Mouse (Mus musculus) MEL (cell line): Measurements from ENCODE around the gene Bves. TPM values are rescaled to one million over a fixed set of nuclear protein-coding genes. Genes with fewer than 3 reads are reported as not detected.

Experiments
- DNase-seq: peaks from one replicate; pipeline ENCODE4 v3.0.0; 2011; ENCODE audit warnings: low read depth, low spot score
- H3K27ac ChIP-seq: 2 replicates; pipeline ENCODE4 v1.5.1; 2012; ENCODE audit warnings: low read depth, mild to moderate bottlenecking, control low read depth, low read length, moderate library complexity; ENCODE audit not compliant: control insufficient read depth
- H3K27me3 ChIP-seq, 2 experiments: fragments of 150-350 bp in 1 of 2; sonication (generic) in 1 of 2; 2 replicates each; pipeline ENCODE4 v1.6.1; 2012; ENCODE audit warnings: low read length in 2 of 2, mild to moderate bottlenecking in 2 of 2, improper control_type of control experiment in 1 of 2, moderate library complexity in 1 of 2; ENCODE audit not compliant: insufficient read depth in 2 of 2, control insufficient read depth in 1 of 2
- H3K36me3 ChIP-seq, 2 experiments: 2 replicates each; pipeline ENCODE4 v1.6.1; 2012 to 2014; ENCODE audit warnings: low read length in 2 of 2, improper control_type of control experiment in 1 of 2, inconsistent platforms in 1 of 2, mild to moderate bottlenecking in 1 of 2; ENCODE audit not compliant: insufficient read depth in 2 of 2, control insufficient read depth in 1 of 2
- H3K4me1 ChIP-seq, 2 experiments: fragments of 150-350 bp in 1 of 2; sonication (generic) in 1 of 2; 2 replicates each; pipeline ENCODE4 v1.6.1; 2012; ENCODE audit warnings: low read length in 2 of 2, improper control_type of control experiment in 1 of 2, mild to moderate bottlenecking in 1 of 2; ENCODE audit not compliant: insufficient read depth in 2 of 2, control insufficient read depth in 1 of 2
- H3K4me3 ChIP-seq, 2 experiments: fragments of 150-350 bp in 1 of 2; sonication (generic) in 1 of 2; 2 replicates each; pipeline ENCODE4 v1.5.1; 2012; ENCODE audit warnings: low read depth in 2 of 2, low read length in 2 of 2, mild to moderate bottlenecking in 2 of 2, moderate library complexity in 2 of 2, control low read depth in 1 of 2, improper control_type of control experiment in 1 of 2; ENCODE audit not compliant: control insufficient read depth in 1 of 2, insufficient read depth in 1 of 2
- H3K79me2 ChIP-seq: 2 replicates; pipeline ENCODE4 v1.6.1; 2012; ENCODE audit warnings: mild to moderate bottlenecking, low read length, moderate library complexity; ENCODE audit not compliant: control insufficient read depth, poor library complexity, insufficient read depth
- H3K9ac ChIP-seq: 2 replicates; pipeline ENCODE4 v1.6.1; 2012; ENCODE audit warnings: low read depth, mild to moderate bottlenecking, control low read depth, low read length, moderate library complexity; ENCODE audit not compliant: control insufficient read depth, poor library complexity, severe bottlenecking
- H3K9me3 ChIP-seq: fragments of 150-350 bp; sonication (generic); replicated peaks from 2 replicates; pipeline ENCODE4 v1.6.1; 2012; ENCODE audit warnings: mild to moderate bottlenecking, low read length, improper control_type of control experiment, moderate library complexity; ENCODE audit not compliant: insufficient read depth
- CHD2 ChIP-seq: IDR thresholded peaks from 2 replicates; pipeline ENCODE4 v1.6.1; 2011; ENCODE audit warnings: low read length, improper control_type of control experiment
- CTCF ChIP-seq, 3 experiments: IDR thresholded peaks in 2 of 3; conservative IDR thresholded peaks in 1 of 3; 2 replicates each; pipeline ENCODE4 v1.5.1; 2011 to 2012; ENCODE audit warnings: low read length in 3 of 3, low read depth in 2 of 3, mild to moderate bottlenecking in 2 of 3, improper control_type of control experiment in 1 of 3, inconsistent platforms in 1 of 3, mixed read lengths in 1 of 3, moderate library complexity in 1 of 3; ENCODE audit not compliant: control insufficient read depth in 1 of 3, insufficient read depth in 1 of 3, poor library complexity in 1 of 3, severe bottlenecking in 1 of 3
- E2F4 ChIP-seq: IDR thresholded peaks from 2 replicates; pipeline ENCODE4 v1.6.1; 2011; ENCODE audit warnings: low read depth, low read length, improper control_type of control experiment, borderline replicate concordance
- ELF1 ChIP-seq: IDR thresholded peaks from 2 replicates; pipeline ENCODE4 v1.6.1; 2014; ENCODE audit warnings: low read depth, mild to moderate bottlenecking, inconsistent platforms, low read length, improper control_type of control experiment, moderate library complexity
- EP300 ChIP-seq, 2 experiments: IDR thresholded peaks; 2 replicates each; pipeline ENCODE4 v1.6.1; 2011; ENCODE audit warnings: improper control_type of control experiment in 2 of 2, low read length in 2 of 2, low read depth in 1 of 2, mild to moderate bottlenecking in 1 of 2
- ETS1 ChIP-seq: IDR thresholded peaks from 2 replicates; pipeline ENCODE4 v1.6.1; 2012; ENCODE audit warnings: low read depth, mild to moderate bottlenecking, inconsistent platforms, low read length, improper control_type of control experiment, moderate library complexity
- GABPA ChIP-seq: IDR thresholded peaks from 2 replicates; pipeline ENCODE4 v1.6.1; 2012; ENCODE audit warnings: low read depth, mild to moderate bottlenecking, inconsistent platforms, low read length, improper control_type of control experiment, moderate library complexity
- HCFC1 ChIP-seq: IDR thresholded peaks from 2 replicates; pipeline ENCODE4 v1.6.1; 2012; ENCODE audit warnings: low read depth, mild to moderate bottlenecking, inconsistent platforms, low read length, improper control_type of control experiment, moderate library complexity
- MAZ ChIP-seq: IDR thresholded peaks from 2 replicates; pipeline ENCODE4 v1.6.1; 2012; ENCODE audit warnings: low read depth, mild to moderate bottlenecking, inconsistent platforms, low read length, improper control_type of control experiment
- MEF2A ChIP-seq: IDR thresholded peaks from 2 replicates; pipeline ENCODE4 v1.6.1; 2014; ENCODE audit warnings: low read depth, mild to moderate bottlenecking, inconsistent platforms, low read length, improper control_type of control experiment; ENCODE audit not compliant: poor library complexity, insufficient replicate concordance, severe bottlenecking; ENCODE audit errors: extremely low read depth
- MYC ChIP-seq: IDR thresholded peaks from 2 replicates; pipeline ENCODE4 v1.6.1; 2011; ENCODE audit warnings: low read depth, mild to moderate bottlenecking, low read length, improper control_type of control experiment, moderate library complexity
- NRF1 ChIP-seq: IDR thresholded peaks from 2 replicates; pipeline ENCODE4 v1.6.1; 2014; ENCODE audit warnings: low read depth, mild to moderate bottlenecking, inconsistent platforms, low read length, improper control_type of control experiment, moderate library complexity; ENCODE audit not compliant: poor library complexity, insufficient read depth, severe bottlenecking
- POLR2A ChIP-seq, 2 experiments: IDR thresholded peaks; 2 replicates each; pipeline ENCODE4 v1.6.1; 2011 to 2012; ENCODE audit warnings: low read length in 2 of 2, mild to moderate bottlenecking in 2 of 2, control low read depth in 1 of 2, improper control_type of control experiment in 1 of 2, low read depth in 1 of 2, moderate library complexity in 1 of 2; ENCODE audit not compliant: control insufficient read depth in 1 of 2, insufficient read depth in 1 of 2, poor library complexity in 1 of 2
- RAD21 ChIP-seq: IDR thresholded peaks from 2 replicates; pipeline ENCODE4 v1.6.1; 2011; ENCODE audit warnings: mild to moderate bottlenecking, low read depth, low read length, improper control_type of control experiment
- SIN3A ChIP-seq: IDR thresholded peaks from 2 replicates; pipeline ENCODE4 v1.6.1; 2012; ENCODE audit warnings: low read length, improper control_type of control experiment, inconsistent platforms
- SMC3 ChIP-seq: IDR thresholded peaks from 2 replicates; pipeline ENCODE4 v1.6.1; 2011; ENCODE audit warnings: low read depth, low read length, improper control_type of control experiment
- TAL1 ChIP-seq: IDR thresholded peaks from 2 replicates; pipeline ENCODE4 v1.6.1; 2012; ENCODE audit warnings: mild to moderate bottlenecking, inconsistent platforms, low read length, moderate library complexity, mixed read lengths
- TBP ChIP-seq: IDR thresholded peaks from 2 replicates; pipeline ENCODE4 v1.8.0; 2011; ENCODE audit warnings: low read depth, low read length, improper control_type of control experiment
- ZKSCAN1 ChIP-seq: IDR thresholded peaks from 2 replicates; pipeline ENCODE4 v1.6.1; 2012; ENCODE audit warnings: low read depth, mild to moderate bottlenecking, inconsistent platforms, low read length, improper control_type of control experiment, moderate library complexity
- polyA plus RNA-seq, 2 experiments: library from polyadenylated mRNA; stranded (reverse) in 1 of 2; unstranded in 1 of 2; fragments of >175 nt in 1 of 2; fragments of >200 nt in 1 of 2; gene quantifications; 2 replicates each; pipeline versions ENCODE4 v1.2.1 to v1.2.4; 2012; ENCODE audit warnings: low replicate concordance in 2 of 2, low read depth in 1 of 2; ENCODE audit not compliant: insufficient read length in 2 of 2, insufficient read depth in 1 of 2, missing spikeins in 1 of 2
- total RNA-seq: library from RNA; depleted of rRNA; stranded (reverse); fragments of 300-350 nt; gene quantifications from 2 replicates; pipeline ENCODE4 v1.2.3, GENCODE M21; 2012

Gene Bves
- total and polyA plus RNA-seq, 3 experiments = not detected

DNA sequence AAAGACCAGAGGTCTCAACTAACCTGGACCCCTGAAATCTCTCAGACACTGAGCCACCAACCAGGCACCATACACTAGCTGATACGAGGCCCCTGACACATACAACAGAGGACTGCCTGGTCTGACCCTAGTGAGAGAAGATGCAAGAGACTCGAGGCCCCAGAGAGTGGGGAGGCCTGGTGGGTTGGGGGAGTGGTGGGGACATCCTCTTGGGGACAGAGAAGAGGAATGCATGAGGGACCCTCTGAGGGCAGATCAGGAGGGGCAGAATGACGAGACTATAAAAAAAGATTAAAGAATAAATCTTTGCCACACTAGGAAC is 47.0 kb downstream of the Bves start:
- Histone ChIP-seq H3K27me3 (peaks cover under 1 to 2% of the 10 kb centered on the region in 2 experiments; a peak in 2 of 4 replicates), H3K9me3 (no peaks in the 10 kb centered on the region), H3K36me3 (no peaks in the 10 kb centered on the region), H3K79me2 (no peaks in the 10 kb centered on the region), H3K9ac (no peak overlapping the region), H3K4me1 (no peaks in the 10 kb centered on the region), H3K27ac (no peak overlapping the region), H3K4me3 (no peak overlapping the region)
- TF ChIP-seq CTCF (IDR thresholded peaks at IDR 0.05 in 2 of 3, conservative IDR thresholded peaks at IDR 0.05 in 1 of 3; ENCODE audit: control insufficient read depth in 1 of 3, insufficient read depth in 1 of 3, low read depth in 2 of 3, low read length in 3 of 3, poor library complexity in 1 of 3, severe bottlenecking in 1 of 3) (no peak), NRF1 (no peak), TBP (no peak), RAD21 (no peak), GABPA (no peak), CHD2 (no peak), POLR2A (IDR thresholded peaks at IDR 0.05; ENCODE audit: control insufficient read depth in 1 of 2, insufficient read depth in 1 of 2, low read depth in 1 of 2, low read length in 2 of 2, poor library complexity in 1 of 2) (no peak), E2F4 (no peak), TAL1 (no peak), HCFC1 (no peak), MAZ (no peak), MEF2A (no peak), MYC (no peak), ZKSCAN1 (no peak), SIN3A (no peak), ETS1 (no peak)
- no peak for DNase-seq

DNA sequence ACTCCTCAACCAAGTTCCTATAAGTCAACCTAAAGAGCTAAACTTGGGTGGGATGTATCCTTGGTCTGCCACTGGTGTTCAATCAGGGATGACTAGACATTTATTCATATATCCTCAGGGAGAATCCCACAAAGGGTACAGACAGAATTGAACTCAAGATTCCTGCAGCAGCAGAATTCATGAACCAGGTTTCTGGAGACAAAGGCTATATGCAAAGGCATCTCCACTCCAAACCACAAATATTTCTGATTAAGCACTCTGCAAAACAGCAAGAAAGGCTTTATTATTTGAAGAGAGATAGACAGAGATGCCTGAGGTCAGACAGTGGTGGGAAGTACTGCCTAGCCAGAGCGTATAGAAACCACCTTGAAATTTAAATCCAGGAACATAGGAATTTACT is 62.6 kb downstream of the Bves start:
- Histone ChIP-seq H3K4me1 (peaks cover 0 to 6% of the 10 kb centered on the region in 2 experiments; a peak in 1 of 4 replicates), H3K27me3 (no peaks in the 10 kb centered on the region), H3K9ac (no peak overlapping the region), H3K9me3 (no peaks in the 10 kb centered on the region), H3K36me3 (peaks cover 0 to 6% of the 10 kb centered on the region in 2 experiments; a peak in 2 of 4 replicates), H3K27ac (no peak overlapping the region), H3K79me2 (no peaks in the 10 kb centered on the region), H3K4me3 (no peak overlapping the region)
- no peak for TF ChIP-seq SMC3
- TF ChIP-seq EP300 (IDR thresholded peaks at IDR 0.05; ENCODE audit: low read depth in 1 of 2, low read length in 2 of 2) = no peak
- TF ChIP-seq HCFC1 = no peak
- no peak for TF ChIP-seq NRF1
- no peak for TF ChIP-seq TAL1
- no peak for TF ChIP-seq ELF1
- TF ChIP-seq SIN3A = no peak
- DNase-seq = no peak
